Mouse (Mus musculus) stomach, embryonic 14.5 days (tissue): ENCODE results near the gene Cdh23. TPM values are rescaled to one million over a fixed set of nuclear protein-coding genes. Genes with fewer than 3 reads are reported as not detected.

Experiments
- ATAC-seq: fragments of 200-750 bp; cut with Nextera tagmentation; 2 replicates; pipeline ENCODE4 v1.8.0; 2017; ENCODE audit warnings: low read depth, moderate TSS enrichment; ENCODE audit not compliant: insufficient number of reproducible peaks, insufficient read depth, low FRiP score
- H3K27ac ChIP-seq: fragments of 300-500 bp; sonication (generic); 2 replicates; pipeline ENCODE4 v1.5.1; 2014; ENCODE audit warnings: mild to moderate bottlenecking, low read length, moderate library complexity, mixed read lengths
- H3K27me3 ChIP-seq: fragments of 300-500 bp; sonication (generic); 2 replicates; pipeline ENCODE4 v1.6.1; 2014; ENCODE audit warnings: low read length, control low read depth, mixed read lengths; ENCODE audit not compliant: control insufficient read depth, insufficient read depth
- H3K36me3 ChIP-seq: fragments of 300-500 bp; sonication (generic); 2 replicates; pipeline ENCODE4 v1.6.1; 2014; ENCODE audit warnings: mild to moderate bottlenecking, control low read depth, low read length, moderate library complexity, mixed read lengths; ENCODE audit not compliant: control insufficient read depth, insufficient read depth
- H3K4me1 ChIP-seq: fragments of 300-500 bp; sonication (generic); 2 replicates; pipeline ENCODE4 v1.6.1; 2014; ENCODE audit warnings: low read length, control low read depth, mixed read lengths; ENCODE audit not compliant: control insufficient read depth, insufficient read depth
- H3K4me2 ChIP-seq: fragments of 300-500 bp; sonication (generic); replicated peaks from 2 replicates; pipeline ENCODE4 v1.6.1; 2014; ENCODE audit warnings: low read depth, low read length, control low read depth
- H3K4me3 ChIP-seq: fragments of 300-500 bp; sonication (generic); 2 replicates; pipeline ENCODE4 v1.5.1; 2014; ENCODE audit warnings: low read depth, low read length, control low read depth
- H3K9ac ChIP-seq: fragments of 300-500 bp; sonication (generic); replicated peaks from 2 replicates; pipeline ENCODE4 v1.6.1; 2014; ENCODE audit warnings: low read depth, mild to moderate bottlenecking, control low read depth, low read length, moderate library complexity, mixed read lengths
- H3K9me3 ChIP-seq: fragments of 300-500 bp; sonication (generic); 2 replicates; pipeline ENCODE4 v1.6.1; 2016; ENCODE audit warnings: low read depth, low read length, control low read depth; ENCODE audit not compliant: control insufficient read depth
- WGBS: fragments of 180-500 bp; shearing (Covaris S2); extraction: QIAGEN DNeasy Blood & Tissue Kit; methylation state at CpG from one replicate; pipeline ENCODE4 v1.1.7; 2014; 5-methylcytosine and 5-hydroxymethylcytosine counted together
- polyA plus RNA-seq: library from polyadenylated mRNA; unstranded; fragments of >200 nt; fragmentation: Nextera tagmentation; extraction: Ambion mirVana; gene quantifications from 2 replicates; pipeline ENCODE4 v1.2.1, GENCODE M21; 2014

Cdh23 gene
- polyA plus RNA-seq, 1 experiment from 2014 or later: 0.71 TPM

GRCm38 (mm10) chr10:60398051-60398814 is 298.1 kb downstream of the Cdh23 start:
- no peaks in the 10 kb centered on the region for H3K4me1 ChIP-seq
- ATAC-seq: no peak
- 87% methylated on average over 10 of the region's 10 CpGs for WGBS
- no peak overlapping the region for H3K4me2 ChIP-seq
- no peak overlapping the region for H3K27ac ChIP-seq
- H3K36me3 ChIP-seq: no peaks in the 10 kb centered on the region
- no peak overlapping the region for H3K4me3 ChIP-seq
- H3K9ac ChIP-seq: no peak overlapping the region
- H3K9me3 ChIP-seq: no peaks in the 10 kb centered on the region
- no peaks in the 10 kb centered on the region for H3K27me3 ChIP-seq

GRCm38 (mm10) chr10:60395605-60396004 is 300.7 kb downstream of the Cdh23 start:
- no peak for ATAC-seq
- Histone ChIP-seq H3K9ac (no peak overlapping the region), H3K9me3 (no peaks in the 10 kb centered on the region), H3K4me2 (no peak overlapping the region), H3K27me3 (no peaks in the 10 kb centered on the region), H3K27ac (no peak overlapping the region), H3K36me3 (no peaks in the 10 kb centered on the region), H3K4me3 (no peak overlapping the region), H3K4me1 (no peaks in the 10 kb centered on the region)
- WGBS: 71% methylated on average over 5 of the region's 5 CpGs

- WGBS: 70% methylated on average over 7 of the region's 7 CpGs
- Histone ChIP-seq H3K9me3 (no peaks in the 10 kb centered on the region), H3K4me3 (no peak overlapping the region), H3K4me2 (no peak overlapping the region), H3K4me1 (no peaks in the 10 kb centered on the region), H3K9ac (no peak overlapping the region), H3K36me3 (no peaks in the 10 kb centered on the region), H3K27ac (no peak overlapping the region), H3K27me3 (no peaks in the 10 kb centered on the region)
- ATAC-seq: no peak
Measured at GRCm38 (mm10) chr10:60394936-60395335, 301.4 kb downstream of the Cdh23 start.

- H3K36me3 ChIP-seq: no peaks in the 10 kb centered on the region
- H3K9me3 ChIP-seq: no peaks in the 10 kb centered on the region
- 0 out of 2 replicates have a peak, but pooled peaks cover 3% of the 10 kb centered on the region for H3K4me1 ChIP-seq
- no peak overlapping the region for H3K4me2 ChIP-seq
- no peak overlapping the region for H3K4me3 ChIP-seq
- no peak overlapping the region for H3K27ac ChIP-seq
- WGBS: 93% methylated on average over 9 of the region's 9 CpGs
- ATAC-seq: no peak
- H3K27me3 ChIP-seq: no peaks in the 10 kb centered on the region
- no peak overlapping the region for H3K9ac ChIP-seq
Measured at GRCm38 (mm10) chr10:60391661-60392060, 304.6 kb downstream of the Cdh23 start.

GRCm38 (mm10) chr10:60390904-60391420 is 305.3 kb downstream of the Cdh23 start:
- Histone ChIP-seq H3K9me3 (no peaks in the 10 kb centered on the region), H3K36me3 (no peaks in the 10 kb centered on the region), H3K4me2 (no peak overlapping the region), H3K4me3 (no peak overlapping the region), H3K9ac (no peak overlapping the region), H3K4me1 (0 out of 2 replicates have a peak, but pooled peaks cover 3% of the 10 kb centered on the region), H3K27me3 (no peaks in the 10 kb centered on the region), H3K27ac (no peak overlapping the region)
- ATAC-seq: no peak
- WGBS: 75% methylated on average over 5 of the region's 5 CpGs

- WGBS: 56% methylated on average over 6 of the region's 6 CpGs
Measured at GRCm38 (mm10) chr10:60390177-60390903, 305.9 kb downstream of the Cdh23 start.

GRCm38 (mm10) chr10:60389447-60389865 is 306.8 kb downstream of the Cdh23 start:
- 0 out of 2 replicates have a peak, but pooled peaks cover 3% of the 10 kb centered on the region for H3K4me1 ChIP-seq
- ATAC-seq: no peak
- H3K9ac ChIP-seq: no peak overlapping the region
- no peaks in the 10 kb centered on the region for H3K36me3 ChIP-seq
- H3K27ac ChIP-seq: no peak overlapping the region
- no peaks in the 10 kb centered on the region for H3K9me3 ChIP-seq
- WGBS: 15% methylated on average over 9 of the region's 9 CpGs
- no peaks in the 10 kb centered on the region for H3K27me3 ChIP-seq
- no peak overlapping the region for H3K4me3 ChIP-seq
- H3K4me2 ChIP-seq: no peak overlapping the region

More at GRCm38 (mm10) chr10:60390177-60390903, 305.9 kb downstream of the Cdh23 start:
- Histone ChIP-seq H3K9me3 (no peaks in the 10 kb centered on the region), H3K4me1 (0 out of 2 replicates have a peak, but pooled peaks cover 3% of the 10 kb centered on the region), H3K4me3 (no peak overlapping the region), H3K27me3 (no peaks in the 10 kb centered on the region), H3K9ac (no peak overlapping the region), H3K27ac (no peak overlapping the region), H3K4me2 (no peak overlapping the region), H3K36me3 (no peaks in the 10 kb centered on the region)
- ATAC-seq: no peak

GRCm38 (mm10) chr10:60388332-60388731 is 308.0 kb downstream of the Cdh23 start:
- WGBS: 68% methylated on average over 2 of the region's 2 CpGs
- Histone ChIP-seq H3K27ac (no peak overlapping the region), H3K9me3 (no peaks in the 10 kb centered on the region), H3K4me2 (no peak overlapping the region), H3K9ac (no peak overlapping the region), H3K4me1 (0 out of 2 replicates have a peak, but pooled peaks cover 3% of the 10 kb centered on the region), H3K27me3 (no peaks in the 10 kb centered on the region), H3K36me3 (no peaks in the 10 kb centered on the region), H3K4me3 (no peak overlapping the region)
- ATAC-seq: no peak
